Mouse (Mus musculus) retina, adult 2 months (tissue): ENCODE measurements around the gene Gm11938.
A peak's percentile ranks its signal among the peaks of the same experiment; 100 is the strongest.
"Not testable (repeated sequence)": the region's sequence is repeated elsewhere in the genome, so short reads cannot be mapped to it uniquely, and the experiment has no call there.

Experiments used
- DNase-seq: peaks from one replicate; pipeline ENCODE4 v3.0.0-alpha.2; 2012; ENCODE audit warnings: low read depth, low spot score

Gene Gm11938

DNA sequence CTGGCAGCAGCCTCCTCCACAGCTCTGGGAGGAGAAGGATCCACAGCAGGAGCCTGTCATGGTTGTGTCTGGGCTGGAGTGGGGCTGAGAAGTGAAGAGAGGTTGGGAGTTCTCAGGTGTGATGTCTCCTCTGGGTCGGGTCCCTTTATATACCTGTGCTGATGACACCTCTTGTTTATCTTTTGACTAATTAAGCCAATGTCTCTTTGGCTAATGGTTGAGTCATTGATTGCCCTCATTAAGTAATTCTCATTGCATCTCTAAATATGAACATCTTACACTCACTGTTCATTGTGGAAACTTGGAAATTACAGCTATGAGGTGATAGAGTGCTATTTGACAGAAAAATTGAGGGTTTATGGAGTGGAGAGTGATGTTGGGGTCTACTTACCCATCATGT, at the start of gene Gm11938:
Gene Gm11938, minus strand, starts transcription at position 101 of the 400 bp plus-strand sequence.
- DNase-seq, result not testable (repeated sequence)

DNA sequence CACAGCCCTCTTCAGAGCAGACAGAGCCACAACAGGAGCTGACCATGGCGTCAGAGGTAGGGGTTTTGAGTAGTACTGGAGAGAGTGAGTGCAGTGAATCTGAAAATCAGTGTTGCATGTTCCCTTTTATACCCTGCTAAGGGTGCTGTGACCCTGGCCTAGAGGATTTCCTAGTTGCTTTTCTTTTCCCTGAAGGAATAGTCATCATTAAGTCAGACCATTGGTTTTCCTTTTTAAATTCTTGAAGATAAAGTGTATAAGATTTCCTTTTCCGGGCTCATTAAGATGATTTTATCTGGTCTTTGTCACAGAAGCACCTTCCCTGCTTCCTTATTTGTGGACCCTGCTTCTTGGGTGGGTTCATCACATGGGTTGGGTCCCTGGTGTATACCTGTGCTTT, 47.0 kb upstream of the Gm11938 start, which contains the start of gene Gm11555:
Gene Gm11555, minus strand, starts transcription at position 101 of the 400 bp plus-strand sequence.
- DNase-seq, result no peak

DNA sequence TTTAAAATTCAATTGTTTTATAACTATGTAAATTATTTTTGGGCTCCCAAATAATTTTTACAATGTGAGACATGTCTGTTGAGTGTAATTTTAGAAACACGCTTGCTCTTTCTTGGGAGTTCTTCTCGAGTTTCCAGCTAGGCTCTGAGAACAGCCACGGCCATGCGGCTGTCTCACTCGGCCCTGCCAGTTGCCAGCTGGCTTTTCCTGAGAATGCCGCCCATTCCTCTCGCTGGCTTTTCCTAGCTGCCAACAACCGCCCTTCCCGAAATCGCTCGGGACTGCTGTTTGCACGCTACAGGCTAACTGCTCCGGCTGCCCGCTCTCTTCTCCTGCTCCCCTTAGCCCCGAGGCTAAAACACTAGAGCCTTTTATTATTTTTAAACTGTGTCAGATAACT, 43.3 kb upstream of the Gm11938 start:
- no peak for DNase-seq

DNA sequence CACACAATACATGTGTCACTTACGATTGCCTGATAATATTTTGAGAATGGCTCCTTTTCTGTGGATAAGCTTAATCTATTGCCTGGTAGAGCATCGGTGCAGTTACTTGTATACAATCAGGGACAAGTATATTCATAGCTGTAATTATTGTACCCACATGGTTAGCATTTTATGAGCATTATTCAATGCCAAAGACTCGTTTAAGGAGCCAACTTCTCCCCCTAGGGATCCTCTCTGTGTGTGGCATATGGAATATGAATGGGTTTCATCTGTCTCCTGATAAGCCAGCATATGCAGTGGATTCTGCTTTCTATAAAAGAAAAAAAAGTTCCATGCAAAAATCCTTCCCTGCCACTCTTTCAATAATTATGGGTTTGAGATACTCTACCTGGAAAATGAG, 41.2 kb upstream of the Gm11938 start:
- DNase-seq, result no peak

DNA sequence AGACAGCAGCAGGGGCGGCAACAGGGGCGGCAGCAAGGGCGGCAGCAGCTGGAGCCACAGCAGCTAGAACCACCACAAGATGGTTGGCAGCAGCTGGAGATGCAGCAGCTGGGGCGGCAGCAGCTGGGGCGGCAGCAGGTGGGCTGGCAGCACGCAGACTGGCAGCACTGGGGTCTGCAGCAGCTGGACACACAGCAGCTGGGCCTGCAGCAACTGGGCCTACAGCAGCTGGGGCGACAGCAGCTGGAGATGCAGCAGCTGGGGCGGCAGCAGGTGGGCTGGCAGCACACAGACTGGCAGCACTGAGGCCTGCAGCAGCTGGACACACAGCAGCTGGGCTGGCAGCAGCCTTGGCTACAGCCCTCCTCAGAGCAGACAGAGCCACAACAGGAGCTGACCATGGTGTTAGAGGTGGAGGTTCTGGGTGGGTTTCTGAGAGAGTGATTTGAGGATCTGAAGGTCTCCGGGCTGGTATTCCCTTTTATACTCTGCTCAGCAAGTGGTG, 40.6 kb upstream of the Gm11938 start, which contains the start of gene Krtap4-7:
Gene Krtap4-7, minus strand, starts transcription at position 455 of the 505 bp plus-strand sequence.
- not testable (repeated sequence) for DNase-seq

DNA sequence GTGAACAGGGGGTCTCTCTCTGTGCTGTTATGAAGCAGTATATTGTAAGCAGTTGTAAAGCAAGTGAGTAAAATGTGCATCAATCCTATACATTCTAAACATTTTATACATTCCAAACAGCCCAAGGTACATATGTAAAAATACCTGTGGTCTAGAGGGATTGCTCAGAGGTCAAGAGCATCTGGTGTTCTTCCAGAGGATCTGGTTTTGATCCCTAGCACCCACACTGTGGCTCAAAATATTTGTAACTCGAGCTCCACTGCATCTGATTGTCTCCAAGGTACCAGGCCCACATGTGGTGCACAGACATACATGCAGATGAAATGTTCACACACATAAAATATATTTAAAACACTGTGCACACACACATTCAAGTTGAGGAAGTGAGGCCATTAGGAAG, 37.8 kb upstream of the Gm11938 start:
- no peak for DNase-seq

DNA sequence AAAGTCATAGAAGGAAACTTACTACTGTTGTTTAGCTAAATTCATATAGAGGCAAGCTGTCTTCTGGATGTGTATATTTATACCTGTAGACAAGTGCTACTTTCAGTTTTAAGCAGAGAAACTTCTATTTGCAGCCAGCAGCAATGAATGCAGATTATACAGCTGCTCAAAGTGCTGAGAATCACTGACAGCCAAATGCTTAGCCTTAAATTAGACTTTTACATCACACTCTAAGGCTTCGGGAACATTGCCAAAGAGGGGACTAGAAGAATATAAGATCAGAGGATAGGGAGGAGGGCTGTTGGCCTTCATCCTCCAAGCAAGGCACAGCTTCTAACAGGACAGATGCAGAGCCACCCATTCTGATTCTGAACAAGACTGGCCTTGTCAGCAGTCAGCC, 34.0 kb upstream of the Gm11938 start:
- DNase-seq, result no peak

DNA sequence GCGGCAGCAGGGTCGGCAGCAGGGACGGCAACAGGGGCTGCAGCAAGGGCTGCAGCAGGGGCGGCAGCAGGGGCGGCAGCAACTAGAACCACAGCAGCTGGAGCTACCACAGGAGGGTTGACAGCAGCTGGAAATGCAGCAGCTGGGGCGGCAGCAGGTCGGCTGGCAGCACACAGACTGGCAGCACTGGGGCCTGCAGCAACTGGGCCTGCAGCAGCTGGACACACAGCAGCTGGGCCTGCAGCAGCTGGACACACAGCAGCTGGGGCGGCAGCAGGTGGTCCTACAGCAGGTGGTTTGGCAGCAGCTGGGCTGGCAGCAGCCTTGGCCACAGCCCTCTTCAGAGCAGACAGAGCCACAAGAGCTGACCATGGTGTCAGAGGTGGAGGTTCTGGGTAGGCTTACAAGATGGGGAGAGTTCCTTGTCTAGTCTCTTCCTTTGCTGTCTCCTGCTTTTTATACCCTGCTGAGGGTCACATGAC, 31.6 kb upstream of the Gm11938 start, which contains the start of gene Krtap4-2:
Gene Krtap4-2, minus strand, starts transcription at position 432 of the 482 bp plus-strand sequence.
- no peak for DNase-seq

DNA sequence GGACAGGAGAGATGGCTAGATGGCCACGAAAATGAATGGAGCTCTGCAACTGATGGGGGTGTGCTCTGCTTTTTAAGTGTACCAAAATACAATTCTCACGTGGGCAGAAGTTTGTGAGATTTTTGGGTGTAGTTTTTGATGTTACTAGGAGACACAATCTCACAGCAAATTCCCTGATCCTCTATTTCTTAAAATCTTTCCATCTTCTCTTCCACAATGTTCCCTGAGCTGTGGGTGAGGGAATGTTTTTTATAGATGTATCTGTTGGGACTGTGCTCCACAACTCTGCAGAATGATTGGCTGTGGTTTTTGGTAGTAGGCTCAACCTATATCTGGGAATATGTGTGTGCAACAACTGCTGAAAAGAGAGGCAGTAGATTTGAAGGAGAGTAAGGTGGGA, 30.2 kb upstream of the Gm11938 start:
- DNase-seq, result no peak

DNA sequence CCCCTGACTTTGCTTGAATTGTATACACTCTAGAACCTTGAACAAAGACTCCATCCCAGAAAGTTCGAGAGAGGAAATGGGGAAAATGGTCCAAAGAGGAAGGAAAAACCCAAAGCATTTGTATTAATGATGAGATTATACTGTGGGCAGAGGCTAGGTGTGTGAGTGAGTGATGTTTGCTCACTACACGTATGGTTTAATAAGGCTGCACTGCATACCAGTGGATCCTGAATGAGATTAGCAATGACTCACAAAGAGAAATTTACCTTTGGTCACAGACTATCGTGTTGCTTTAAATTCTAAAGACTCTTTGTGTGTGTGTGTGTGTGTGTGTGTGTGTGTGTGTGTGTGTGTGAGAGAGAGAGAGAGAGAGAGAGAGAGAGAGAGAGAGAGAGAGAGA, 27.8 kb upstream of the Gm11938 start:
- no peak for DNase-seq

DNA sequence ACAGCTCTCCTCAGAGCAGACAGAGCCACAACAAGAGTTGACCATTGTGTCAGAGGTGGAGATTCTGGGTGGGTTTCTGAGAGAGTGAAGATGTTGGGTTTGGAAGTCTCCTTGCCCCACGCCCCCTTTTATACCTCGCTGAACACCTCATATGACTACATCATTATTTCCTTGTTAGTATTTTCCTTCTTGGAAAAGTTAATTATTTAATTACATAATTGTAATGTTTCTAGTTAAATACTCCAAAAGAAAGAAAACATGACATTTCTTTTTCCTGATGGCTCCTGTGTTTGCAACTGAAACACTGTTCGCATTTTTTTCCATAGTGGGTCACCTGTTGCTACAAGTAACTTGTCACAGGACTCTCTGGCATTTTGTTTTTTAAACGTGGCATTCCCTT, 25.0 kb upstream of the Gm11938 start, which contains the start of gene Krtap4-1:
Gene Krtap4-1, minus strand, starts transcription at position 101 of the 400 bp plus-strand sequence.
- no peak for DNase-seq

DNA sequence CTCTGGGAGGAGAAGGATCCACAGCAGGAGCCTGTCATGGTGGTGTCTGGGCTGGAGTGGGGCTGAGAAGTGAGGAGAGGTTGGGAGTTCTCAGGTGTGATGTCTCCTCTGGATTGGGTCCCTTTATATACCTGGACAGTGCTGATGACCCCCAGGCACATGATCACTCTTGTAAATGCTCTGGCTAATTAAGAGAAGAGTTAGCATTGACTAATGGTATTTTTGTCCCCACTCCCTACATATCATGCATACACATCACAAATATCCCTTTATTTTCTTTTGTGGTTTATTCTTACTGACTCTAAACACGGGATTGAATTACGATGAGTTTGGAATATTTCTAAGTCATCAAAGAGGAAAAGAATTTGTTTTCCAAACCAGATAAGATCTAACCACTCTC, 17.2 kb upstream of the Gm11938 start, which contains the start of gene Gm11562:
Gene Gm11562, minus strand, starts transcription at position 101 of the 400 bp plus-strand sequence.
- no peak for DNase-seq

DNA sequence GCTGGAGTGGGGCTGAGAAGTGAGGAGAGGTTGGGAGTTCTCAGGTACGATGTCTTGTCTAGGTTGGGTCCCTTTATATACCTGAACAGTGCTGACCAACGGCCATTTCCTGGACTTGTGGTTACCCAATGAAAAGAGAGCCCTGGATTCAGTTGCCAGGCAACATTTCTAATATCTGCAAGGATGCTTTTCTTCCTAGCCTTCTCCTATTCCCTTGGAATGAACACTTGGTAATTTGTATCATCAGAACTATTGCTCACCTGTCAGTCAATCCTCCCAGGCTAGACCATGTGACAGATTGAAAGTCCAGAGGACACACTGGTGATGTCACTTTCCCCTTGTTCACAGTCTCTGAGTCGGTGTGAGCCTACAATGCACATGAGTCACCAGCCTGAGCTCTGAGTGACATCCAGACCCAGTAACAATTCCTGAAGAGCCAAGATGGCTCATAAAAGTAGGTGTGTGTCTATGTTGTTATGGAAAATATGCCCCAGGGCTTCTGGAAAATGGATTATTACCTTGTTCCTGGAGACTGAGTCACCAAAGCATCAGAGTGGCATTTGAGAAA, 11.8 kb upstream of the Gm11938 start, which contains the start of gene Krtap2-4:
Gene Krtap2-4, minus strand, starts transcription at position 51 of the 568 bp plus-strand sequence.
- no peak for DNase-seq

DNA sequence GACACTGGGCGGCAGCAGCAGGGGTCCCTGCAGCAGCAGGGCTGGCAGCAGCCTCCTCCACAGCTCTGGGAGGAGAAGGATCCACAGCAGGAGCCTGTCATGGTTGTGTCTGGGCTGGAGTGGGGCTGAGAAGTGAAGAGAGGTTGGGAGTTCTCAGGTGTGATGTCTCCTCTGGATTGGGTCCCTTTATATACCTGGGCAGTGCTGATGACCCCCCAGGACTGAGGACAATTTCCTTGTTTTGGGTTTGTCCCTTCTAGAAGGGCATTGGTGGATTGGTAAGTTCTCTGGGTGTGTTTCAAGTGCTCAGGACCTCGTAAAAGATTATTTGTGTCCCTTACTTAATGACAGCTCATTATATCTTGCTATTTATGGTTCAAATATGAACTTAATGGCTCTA, 7.0 kb upstream of the Gm11938 start, which contains the start of gene Gm11937:
Gene Gm11937, minus strand, starts transcription at position 101 of the 400 bp plus-strand sequence.
- not testable (repeated sequence) for DNase-seq

DNA sequence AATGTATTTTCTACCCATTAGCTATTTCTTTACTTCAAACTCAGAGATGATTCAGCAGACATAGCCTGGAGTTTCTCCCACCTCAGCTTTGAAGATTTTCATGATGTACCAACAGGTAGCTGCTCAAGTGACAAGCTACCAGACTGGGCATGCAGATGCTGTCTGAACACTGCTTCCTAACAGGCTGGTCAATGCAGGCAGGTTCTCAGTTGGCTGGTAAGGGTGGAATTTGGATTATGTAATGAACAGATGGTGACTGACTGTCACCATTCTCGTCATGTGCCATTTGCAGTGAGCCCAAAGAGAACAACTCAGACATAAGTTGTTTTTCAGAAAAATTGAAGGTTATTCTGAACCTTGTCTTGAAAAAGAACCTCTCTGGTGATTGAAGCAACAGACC, 6.0 kb upstream of the Gm11938 start:
- DNase-seq, result peak; percentile 0

DNA sequence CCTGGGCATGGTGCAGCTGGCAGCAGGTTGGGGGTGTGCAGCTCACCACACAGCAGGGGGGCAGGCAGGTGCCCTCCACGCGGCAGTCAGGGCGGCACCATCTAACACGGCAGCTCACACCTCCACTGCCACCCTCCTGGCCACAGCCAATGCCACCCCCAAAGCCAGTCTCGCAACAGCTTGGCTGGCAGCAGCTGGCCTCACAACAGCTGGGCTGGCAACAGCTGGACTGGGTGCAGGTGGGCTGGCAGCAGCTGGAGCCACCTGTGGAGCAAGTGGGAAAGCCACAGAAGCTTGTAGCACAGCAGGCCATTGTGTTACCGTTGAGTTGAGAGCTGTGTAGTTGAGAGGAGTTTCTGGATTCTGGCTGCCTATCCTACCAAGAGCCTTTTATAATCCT, 5.4 kb downstream of the Gm11938 start, which contains the start of gene Krtap9-3:
Gene Krtap9-3, minus strand, starts transcription at position 364 of the 400 bp plus-strand sequence.
- DNase-seq, result not testable (repeated sequence)

DNA sequence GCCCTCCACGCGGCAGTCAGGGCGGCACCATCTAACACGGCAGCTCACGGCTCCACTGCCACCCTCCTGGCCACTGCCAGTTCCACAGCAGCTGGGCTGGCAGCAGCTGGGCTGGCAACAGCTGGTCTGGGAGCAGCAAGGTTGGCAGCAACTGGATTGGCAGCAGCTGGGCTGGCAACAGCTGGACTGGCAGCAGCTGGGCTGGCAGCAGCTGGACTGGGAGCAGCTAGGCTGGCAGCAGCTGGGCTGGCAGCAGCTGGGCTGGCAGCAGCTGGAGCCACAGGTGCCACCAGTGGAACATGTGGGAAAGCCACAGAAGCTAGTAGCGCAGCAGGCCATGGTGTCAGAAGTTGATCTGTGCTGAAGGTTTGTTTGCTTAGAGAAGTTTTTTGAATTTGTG, 12.1 kb downstream of the Gm11938 start, which contains the start of gene Krtap1-3:
Gene Krtap1-3, minus strand, starts transcription at position 359 of the 400 bp plus-strand sequence.
- no peak for DNase-seq

DNA sequence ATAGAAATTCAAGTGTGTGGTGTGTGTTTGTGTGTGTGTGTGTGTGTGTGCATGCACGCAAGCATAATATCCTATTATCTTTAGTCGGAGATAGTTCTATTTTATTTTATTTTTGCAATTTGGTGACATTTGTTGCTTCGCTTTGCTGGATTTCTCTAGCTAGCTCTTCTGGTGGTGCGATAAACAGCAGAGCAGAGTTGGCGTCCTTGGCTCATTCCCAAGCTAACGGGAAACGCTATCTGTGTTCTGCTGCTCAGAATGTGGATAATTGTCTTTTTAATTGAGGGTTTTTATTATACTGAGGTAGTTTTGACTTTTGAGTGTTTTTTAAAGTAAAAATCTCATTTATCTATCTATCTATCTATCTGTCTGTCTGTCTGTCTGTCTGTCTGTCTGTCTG, 18.0 kb downstream of the Gm11938 start:
- no peak for DNase-seq

DNA sequence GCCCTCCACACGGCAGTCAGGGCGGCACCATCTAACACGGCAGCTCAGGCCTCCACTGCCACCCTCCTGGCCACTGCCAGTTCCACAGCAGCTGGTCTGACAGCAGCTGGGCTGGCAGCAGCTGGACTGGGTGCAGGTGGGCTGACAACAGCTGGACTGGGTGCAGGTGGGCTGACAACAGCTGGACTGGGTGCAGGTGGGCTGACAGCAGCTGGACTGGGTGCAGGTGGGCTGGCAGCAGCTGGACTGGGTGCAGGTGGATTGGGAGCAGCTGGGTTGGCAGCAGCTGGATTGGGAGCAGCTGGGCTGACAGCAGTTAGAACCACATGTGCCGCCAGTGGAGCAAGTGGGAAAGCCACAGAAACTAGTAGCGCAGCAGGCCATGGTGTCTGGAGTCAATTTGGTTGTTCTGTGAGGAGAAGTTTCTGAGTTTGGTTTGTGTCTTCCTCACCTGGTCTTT, 19.8 kb downstream of the Gm11938 start, which contains the start of gene Krtap1-4:
Gene Krtap1-4, minus strand, starts transcription at position 410 of the 460 bp plus-strand sequence.
- no peak for DNase-seq

DNA sequence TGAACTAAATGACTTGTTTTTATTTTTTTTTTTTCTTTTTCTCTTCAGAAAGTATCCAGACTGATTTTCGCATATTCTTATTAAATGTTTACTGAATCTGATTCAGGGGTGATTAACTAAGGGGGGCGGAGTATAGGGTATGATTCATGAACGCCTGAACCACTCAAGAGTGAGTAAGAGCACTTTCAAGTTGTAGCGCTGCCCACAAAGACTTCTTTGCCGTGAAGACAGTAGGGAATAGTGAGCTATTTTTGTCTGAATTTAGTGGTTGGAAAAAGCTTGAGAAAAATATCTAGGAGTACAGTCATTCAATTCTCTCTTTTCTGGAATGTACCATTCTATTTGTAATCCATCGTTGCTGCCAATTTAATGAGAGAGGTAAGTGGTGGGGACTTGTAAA, 21.5 kb downstream of the Gm11938 start:
- no peak for DNase-seq

DNA sequence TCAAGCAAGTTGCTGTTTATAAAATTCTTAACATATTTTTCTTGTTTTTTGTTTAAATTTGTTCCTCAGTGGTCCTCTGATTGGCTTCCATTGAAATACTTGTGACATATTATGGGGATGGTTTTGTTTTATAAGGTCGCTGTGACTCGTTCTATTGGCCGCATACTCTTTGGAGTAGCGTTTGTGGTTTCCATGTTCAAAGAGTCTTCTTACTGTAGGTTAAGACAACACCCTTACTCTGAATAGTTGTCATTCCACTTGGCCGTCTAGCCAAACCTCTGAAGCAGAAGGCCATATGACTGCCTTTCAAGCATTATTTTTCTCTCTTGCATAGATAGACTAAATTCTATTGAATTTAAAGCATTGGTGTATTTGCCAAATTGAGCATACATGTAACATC, 22.1 kb downstream of the Gm11938 start:
- DNase-seq, result no peak

DNA sequence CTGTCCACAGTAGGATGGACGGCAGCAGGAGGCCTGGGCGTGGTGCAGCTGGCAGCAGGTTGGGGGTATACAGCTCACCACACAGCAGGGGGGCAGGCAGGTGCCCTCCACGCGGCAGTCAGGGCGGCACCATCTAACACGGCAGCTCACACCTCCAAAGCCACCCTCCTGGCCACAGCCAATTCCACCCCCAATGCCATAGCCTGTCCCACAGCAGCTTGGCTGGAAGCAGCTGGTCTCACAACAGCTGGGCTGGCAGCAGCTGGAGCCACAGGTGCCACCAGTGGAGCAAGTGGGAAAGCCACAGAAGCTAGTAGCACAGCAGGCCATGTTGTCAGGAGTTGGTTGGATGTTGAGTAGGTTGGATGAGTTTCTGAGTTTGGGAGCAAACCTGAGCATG, 22.5 kb downstream of the Gm11938 start, which contains the start of gene Krtap1-5:
Gene Krtap1-5, minus strand, starts transcription at position 381 of the 400 bp plus-strand sequence.
- no peak for DNase-seq
